Mouse (Mus musculus) 416B (cell line): Measurements from ENCODE around the gene Atp6v0c.

Experiments
- DNase-seq: peaks from one replicate; pipeline ENCODE4 v3.0.0; 2011; ENCODE audit warnings: low read depth

Atp6v0c gene

GRCm38 (mm10) chr17:24199252-24199651, 29.8 kb upstream of the Atp6v0c start:
- DNase-seq, result no peak

- DNase-seq, result no peak
These were observed 27.7 kb upstream of the Atp6v0c start for GRCm38 (mm10) chr17:24197032-24197824.

GRCm38 (mm10) chr17:24195349-24195748, 25.8 kb upstream of the Atp6v0c start:
- no peak for DNase-seq

GRCm38 (mm10) chr17:24193769-24194168, 24.3 kb upstream of the Atp6v0c start:
- no peak for DNase-seq

- no peak for DNase-seq
These were observed 23.8 kb upstream of the Atp6v0c start for GRCm38 (mm10) chr17:24193268-24193667.

GRCm38 (mm10) chr17:24192848-24193247, 23.3 kb upstream of the Atp6v0c start:
- no peak for DNase-seq

GRCm38 (mm10) chr17:24191481-24191880, 22.0 kb upstream of the Atp6v0c start:
- DNase-seq, result peak; percentile 47

- DNase-seq, result peak; percentile 55
These were observed 21.4 kb upstream of the Atp6v0c start for GRCm38 (mm10) chr17:24190934-24191333.

- no peak for DNase-seq
These were observed 4.8 kb upstream of the Atp6v0c start for GRCm38 (mm10) chr17:24174259-24174658.

GRCm38 (mm10) chr17:24173423-24173822, 3.9 kb upstream of the Atp6v0c start:
- peak; percentile 84 for DNase-seq

GRCm38 (mm10) chr17:24171738-24172137, 2.2 kb upstream of the Atp6v0c start:
- no peak for DNase-seq

- peak; percentile 27 for DNase-seq
These were observed 1.2 kb upstream of the Atp6v0c start for GRCm38 (mm10) chr17:24170729-24171128.

- DNase-seq, result no peak
These were observed 623 bp upstream of the Atp6v0c start for GRCm38 (mm10) chr17:24170125-24170524.

- peak; percentile 75 for DNase-seq
These were observed 768 bp downstream of the Atp6v0c start for GRCm38 (mm10) chr17:24168590-24169277.

GRCm38 (mm10) chr17:24167891-24168505, 1.5 kb downstream of the Atp6v0c start:
- no peak for DNase-seq

GRCm38 (mm10) chr17:24167120-24167519, 2.4 kb downstream of the Atp6v0c start:
- DNase-seq, result peak; percentile 73

- no peak for DNase-seq
These were observed 4.8 kb downstream of the Atp6v0c start for GRCm38 (mm10) chr17:24164566-24165259.

GRCm38 (mm10) chr17:24163176-24163962, 6.1 kb downstream of the Atp6v0c start, which contains the start of gene Amdhd2:
Amdhd2 (minus strand) TSS chr17:24163766.
- DNase-seq, result peak; percentile 94

GRCm38 (mm10) chr17:24162584-24163175, 6.8 kb downstream of the Atp6v0c start:
- DNase-seq, result peak; percentile 85

- DNase-seq, result no peak
These were observed 8.0 kb downstream of the Atp6v0c start for GRCm38 (mm10) chr17:24161466-24161865.

- no peak for DNase-seq
These were observed 12.0 kb downstream of the Atp6v0c start for GRCm38 (mm10) chr17:24157526-24157925.
